Mouse (Mus musculus) small intestine, adult 2 months (tissue): ENCODE data around the gene Tmc1. TPM values are rescaled to one million over a fixed set of nuclear protein-coding genes. Genes with fewer than 3 reads are reported as not detected.

Experiments
- H3K27ac ChIP-seq: fragments of 200-500 bp; 2 replicates; pipeline ENCODE4 v1.5.1; 2012; ENCODE audit warnings: low read depth, low read length, control low read depth, inconsistent platforms; ENCODE audit not compliant: insufficient read depth
- H3K27me3 ChIP-seq: fragments of 200-500 bp; 2 replicates; pipeline ENCODE4 v1.6.1; 2012; ENCODE audit warnings: mild to moderate bottlenecking, moderate library complexity, low read length, inconsistent platforms; ENCODE audit not compliant: control insufficient read depth, insufficient read depth
- H3K36me3 ChIP-seq: fragments of 200-500 bp; 2 replicates; pipeline ENCODE4 v1.6.1; 2012; ENCODE audit warnings: mild to moderate bottlenecking, low read length, control low read depth, inconsistent platforms; ENCODE audit not compliant: control insufficient read depth, insufficient read depth
- H3K4me1 ChIP-seq: fragments of 200-500 bp; 2 replicates; pipeline ENCODE4 v1.6.1; 2012; ENCODE audit warnings: low read length, inconsistent platforms, mixed read lengths; ENCODE audit not compliant: control insufficient read depth, insufficient read depth, insufficient read length
- H3K4me3 ChIP-seq: fragments of 200-500 bp; 2 replicates; pipeline ENCODE4 v1.5.1; 2012; ENCODE audit warnings: low read depth, mild to moderate bottlenecking, control low read depth, inconsistent platforms, low read length, moderate library complexity
- CTCF ChIP-seq: fragments of 200-500 bp; IDR thresholded peaks from 2 replicates; pipeline ENCODE4 v1.5.1; 2012; ENCODE audit warnings: low read depth, mild to moderate bottlenecking, control low read depth, inconsistent platforms, low read length, moderate library complexity, mixed read lengths; ENCODE audit not compliant: insufficient replicate concordance, insufficient read length; ENCODE audit errors: extremely low read depth
- POLR2A ChIP-seq: fragments of 200-500 bp; IDR thresholded peaks from 2 replicates; pipeline ENCODE4 v1.6.1; 2012; ENCODE audit warnings: low read depth, mild to moderate bottlenecking, control low read depth, inconsistent platforms, low read length, moderate library complexity
- WGBS: fragments of 180-500 bp; shearing (Covaris S2); methylation state at CpG from one replicate; pipeline ENCODE4 v1.1.7; 2018; 5-methylcytosine and 5-hydroxymethylcytosine counted together
- polyA plus RNA-seq: library from polyadenylated mRNA; depleted of rRNA; stranded (reverse); fragments of >200 nt; gene quantifications from 2 replicates; pipeline ENCODE4 v1.2.3, GENCODE M21; 2012

Gene Tmc1
- polyA plus RNA-seq, 1 experiment, result not detected

- no peak for TF ChIP-seq CTCF
- Histone ChIP-seq H3K4me1 (no peaks in the 10 kb centered on the region), H3K27me3 (no peaks in the 10 kb centered on the region), H3K4me3 (no peak overlapping the region), H3K36me3 (no peaks in the 10 kb centered on the region), H3K27ac (no peak overlapping the region)
- WGBS, result 37% methylated on average over 10 of the region's 10 CpGs
These were observed 30.4 kb downstream of the Tmc1 start for GRCm38 (mm10) chr19:20923336-20924211.

GRCm38 (mm10) chr19:20918241-20918640 lies 35.8 kb downstream of the Tmc1 start:
- H3K4me1 ChIP-seq, result no peaks in the 10 kb centered on the region
- H3K36me3 ChIP-seq, result no peaks in the 10 kb centered on the region
- no peak for TF ChIP-seq POLR2A
- TF ChIP-seq CTCF, result no peak
- no peaks in the 10 kb centered on the region for H3K27me3 ChIP-seq
- H3K4me3 ChIP-seq, result no peak overlapping the region
- H3K27ac ChIP-seq, result no peak overlapping the region
- WGBS, result 85% methylated on average over 4 of the region's 4 CpGs

- Histone ChIP-seq H3K27ac (no peak overlapping the region), H3K36me3 (no peaks in the 10 kb centered on the region), H3K4me1 (no peaks in the 10 kb centered on the region), H3K27me3 (no peaks in the 10 kb centered on the region), H3K4me3 (no peak overlapping the region)
- WGBS, result 92% methylated on average over 2 of the region's 2 CpGs
- TF ChIP-seq POLR2A, result no peak
- no peak for TF ChIP-seq CTCF
These were observed 38.9 kb downstream of the Tmc1 start for GRCm38 (mm10) chr19:20915151-20915550.

- H3K27me3 ChIP-seq, result no peaks in the 10 kb centered on the region
- no peak overlapping the region for H3K4me3 ChIP-seq
- no peaks in the 10 kb centered on the region for H3K4me1 ChIP-seq
- no peak overlapping the region for H3K27ac ChIP-seq
- WGBS, result 56% methylated on average over 5 of the region's 5 CpGs
- no peak for TF ChIP-seq POLR2A
- no peak for TF ChIP-seq CTCF
- no peaks in the 10 kb centered on the region for H3K36me3 ChIP-seq
These were observed 43.6 kb downstream of the Tmc1 start for GRCm38 (mm10) chr19:20910356-20910755.

- 9% methylated on average over 2 of the region's 2 CpGs for WGBS
- Histone ChIP-seq H3K27ac (no peak overlapping the region), H3K36me3 (no peaks in the 10 kb centered on the region), H3K27me3 (no peaks in the 10 kb centered on the region), H3K4me1 (no peaks in the 10 kb centered on the region), H3K4me3 (no peak overlapping the region)
- no peak for TF ChIP-seq POLR2A
- no peak for TF ChIP-seq CTCF
These were observed 72.8 kb downstream of the Tmc1 start for GRCm38 (mm10) chr19:20881205-20881604.

GRCm38 (mm10) chr19:20875881-20876280 lies 78.1 kb downstream of the Tmc1 start:
- TF ChIP-seq CTCF (no peak), POLR2A (no peak)
- Histone ChIP-seq H3K4me3 (no peak overlapping the region), H3K36me3 (no peaks in the 10 kb centered on the region), H3K4me1 (no peaks in the 10 kb centered on the region), H3K27me3 (no peaks in the 10 kb centered on the region), H3K27ac (no peak overlapping the region)
- 66% methylated on average over 4 of the region's 4 CpGs for WGBS

- H3K27me3 ChIP-seq, result no peaks in the 10 kb centered on the region
- no peaks in the 10 kb centered on the region for H3K36me3 ChIP-seq
- no peak overlapping the region for H3K4me3 ChIP-seq
- 65% methylated on average over 4 of the region's 4 CpGs for WGBS
- no peaks in the 10 kb centered on the region for H3K4me1 ChIP-seq
- H3K27ac ChIP-seq, result no peak overlapping the region
- TF ChIP-seq CTCF (no peak), POLR2A (no peak)
These were observed 92.2 kb downstream of the Tmc1 start for GRCm38 (mm10) chr19:20861779-20862178.

GRCm38 (mm10) chr19:20860270-20860669 lies 93.7 kb downstream of the Tmc1 start:
- TF ChIP-seq CTCF (no peak), POLR2A (no peak)
- no peaks in the 10 kb centered on the region for H3K4me1 ChIP-seq
- no peaks in the 10 kb centered on the region for H3K27me3 ChIP-seq
- 87% methylated on average over 1 of the region's 1 CpGs for WGBS
- no peaks in the 10 kb centered on the region for H3K36me3 ChIP-seq
- H3K4me3 ChIP-seq, result no peak overlapping the region
- H3K27ac ChIP-seq, result no peak overlapping the region
